Mouse (Mus musculus): Measurements from ENCODE around the gene Cpm. TPM values are rescaled to one million over a fixed set of nuclear protein-coding genes. Genes with fewer than 3 reads are reported as not detected.
A peak's percentile ranks its signal among the peaks of the same experiment; 100 is the strongest.

Gene Cpm
- total RNA-seq, 2 experiments from 2014 or later = 5.7 to 5.9 TPM

GRCm38 (mm10) chr10:117631562-117632259, 2.4 kb downstream of the Cpm start:
- intact Hi-C loops (cut with DNase I) = no loop called here
- no peak for DNase-seq

GRCm38 (mm10) chr10:117632394-117632793, 3.1 kb downstream of the Cpm start:
- intact Hi-C loops (cut with DNase I) = no loop called here
- no peak for DNase-seq

- no peak for DNase-seq
- intact Hi-C loops (cut with DNase I) = no loop called here
Observed at GRCm38 (mm10) chr10:117633564-117634208, 4.4 kb downstream of the Cpm start.

GRCm38 (mm10) chr10:117634323-117635030, 5.2 kb downstream of the Cpm start:
- no peak for DNase-seq
- intact Hi-C loops (cut with DNase I) = no loop called here

- no peak for DNase-seq
- intact Hi-C loops (cut with DNase I) = no loop called here
Observed at GRCm38 (mm10) chr10:117635078-117635771, 5.9 kb downstream of the Cpm start.

GRCm38 (mm10) chr10:117635823-117636589, 6.7 kb downstream of the Cpm start:
- intact Hi-C loops (cut with DNase I) = no loop called here
- DNase-seq = no peak

GRCm38 (mm10) chr10:117637062-117637744, 7.9 kb downstream of the Cpm start:
- intact Hi-C loops (cut with DNase I) = no loop called here
- DNase-seq = peak in 1 of 2 experiments; percentile 4

- no peak for DNase-seq
- intact Hi-C loops (cut with DNase I) = no loop called here
Observed at GRCm38 (mm10) chr10:117637745-117638577, 8.7 kb downstream of the Cpm start.

GRCm38 (mm10) chr10:117638578-117639220, 9.4 kb downstream of the Cpm start:
- no peak for DNase-seq
- intact Hi-C loops (cut with DNase I) = no loop called here

- intact Hi-C loops (cut with DNase I) = no loop called here
Observed at GRCm38 (mm10) chr10:117639221-117639599, 9.9 kb downstream of the Cpm start.

GRCm38 (mm10) chr10:117639899-117640594, 10.7 kb downstream of the Cpm start:
- DNase-seq = no peak
- intact Hi-C loops (cut with DNase I) = loop anchor here (2.0 kb wide), 1 partner anchor 33 kb away; no protein-coding TSS in a partner anchor

More at GRCm38 (mm10) chr10:117639221-117639599, 9.9 kb downstream of the Cpm start:
- no peak for DNase-seq

- DNase-seq = no peak
- intact Hi-C loops (cut with DNase I) = loop anchor here (2.0 kb wide), 1 partner anchor 32 kb away; no protein-coding TSS in a partner anchor
Observed at GRCm38 (mm10) chr10:117640595-117641078, 11.3 kb downstream of the Cpm start.

GRCm38 (mm10) chr10:117641400-117642200, 12.3 kb downstream of the Cpm start:
- intact Hi-C loops (cut with DNase I) = loop anchor here (2.0 kb wide), 1 partner anchor 31 kb away; no protein-coding TSS in a partner anchor
- DNase-seq = peak in 1 of 2 experiments; percentile 30

GRCm38 (mm10) chr10:117642201-117642450, 12.8 kb downstream of the Cpm start:
- DNase-seq = peak; percentile 27 to 39
- intact Hi-C loops (cut with DNase I) = no loop called here

- DNase-seq = no peak
- intact Hi-C loops (cut with DNase I) = no loop called here
Observed at GRCm38 (mm10) chr10:117642491-117643262, 13.4 kb downstream of the Cpm start.

- no peak for DNase-seq
- intact Hi-C loops (cut with DNase I) = no loop called here
Observed at GRCm38 (mm10) chr10:117643302-117643701, 14.0 kb downstream of the Cpm start.

Data from heart, postnatal 10 days (tissue).